Mouse (Mus musculus) liver, embryonic 16.5 days (tissue): ENCODE measurements around the gene Ssrp1. TPM values are rescaled to one million over a fixed set of nuclear protein-coding genes. Genes with fewer than 3 reads are reported as not detected.

Experiments
- ATAC-seq: fragments of 200-750 bp; cut with Nextera tagmentation; 2 replicates; pipeline ENCODE4 v1.8.0; 2017; ENCODE audit warnings: low read depth, mild to moderate bottlenecking, moderate number of reproducible peaks, moderate library complexity
- H3K27ac ChIP-seq: fragments of 300-500 bp; sonication (generic); 2 replicates; pipeline ENCODE4 v1.5.1; 2014; ENCODE audit warnings: mild to moderate bottlenecking, low read length
- H3K27me3 ChIP-seq: fragments of 300-500 bp; sonication (generic); 2 replicates; pipeline ENCODE4 v1.6.1; 2014; ENCODE audit warnings: low read depth, low read length, mixed read lengths; ENCODE audit not compliant: control insufficient read depth, insufficient read depth
- H3K36me3 ChIP-seq: fragments of 300-500 bp; sonication (generic); 2 replicates; pipeline ENCODE4 v1.6.1; 2014; ENCODE audit warnings: mild to moderate bottlenecking; ENCODE audit not compliant: control insufficient read depth, insufficient read depth
- H3K4me1 ChIP-seq: fragments of 300-500 bp; sonication (generic); 2 replicates; pipeline ENCODE4 v1.6.1; 2014; ENCODE audit warnings: low read depth, low read length, mixed read lengths; ENCODE audit not compliant: control insufficient read depth
- H3K4me2 ChIP-seq: fragments of 300-500 bp; sonication (generic); 2 replicates; pipeline ENCODE4 v1.6.1; 2014; ENCODE audit warnings: low read depth, low read length, mixed read lengths
- H3K4me3 ChIP-seq: fragments of 300-500 bp; sonication (generic); 2 replicates; pipeline ENCODE4 v1.5.1; 2014; ENCODE audit warnings: low read depth, mild to moderate bottlenecking, low read length
- H3K9ac ChIP-seq: fragments of 300-500 bp; sonication (generic); 2 replicates; pipeline ENCODE4 v1.6.1; 2014; ENCODE audit warnings: low read depth, low read length
- H3K9me3 ChIP-seq: fragments of 300-500 bp; sonication (generic); replicated peaks from 2 replicates; pipeline ENCODE4 v1.6.1; 2016; ENCODE audit warnings: low read length; ENCODE audit not compliant: control insufficient read depth
- WGBS: fragments of 180-500 bp; shearing (Covaris S2); extraction: QIAGEN DNeasy Blood & Tissue Kit; methylation state at CpG from one replicate; pipeline ENCODE4 v1.1.7; 2014; ENCODE audit not compliant: insufficient replicate concordance; 5-methylcytosine and 5-hydroxymethylcytosine counted together
- polyA plus RNA-seq: library from polyadenylated mRNA; unstranded; fragments of >200 nt; fragmentation: Nextera tagmentation; extraction: Ambion mirVana; gene quantifications from 2 replicates; pipeline ENCODE4 v1.2.1, GENCODE M21; 2015

Ssrp1 gene
- polyA plus RNA-seq, 1 experiment from 2014 or later, result 127 TPM

GRCm38 (mm10) chr2:85073751-85074150, 36.7 kb downstream of the Ssrp1 start:
- Histone ChIP-seq H3K4me3 (no peak overlapping the region), H3K27me3 (no peaks in the 10 kb centered on the region), H3K9me3 (no peaks in the 10 kb centered on the region), H3K27ac (no peak overlapping the region), H3K36me3 (0 out of 2 replicates have a peak, but pooled peaks cover 2% of the 10 kb centered on the region), H3K4me2 (no peak overlapping the region), H3K4me1 (no peaks in the 10 kb centered on the region; the same call in none of the 2 replicates), H3K9ac (no peak overlapping the region)
- no peak for ATAC-seq
- 58% methylated on average over 5 of the region's 5 CpGs for WGBS

- Histone ChIP-seq H3K4me2 (no peak overlapping the region), H3K9me3 (no peaks in the 10 kb centered on the region), H3K9ac (no peak overlapping the region), H3K4me3 (no peak overlapping the region), H3K4me1 (peaks cover 2% of the 10 kb centered on the region; the same call in 1 of the 2 replicates), H3K27ac (no peak overlapping the region), H3K36me3 (no peaks in the 10 kb centered on the region), H3K27me3 (no peaks in the 10 kb centered on the region)
- ATAC-seq, result 0 out of 2 replicates have a peak, but pooled peaks have one; percentile 11
- 56% methylated on average over 11 of the region's 11 CpGs for WGBS
Observed at GRCm38 (mm10) chr2:85088716-85089646, 51.9 kb downstream of the Ssrp1 start.

GRCm38 (mm10) chr2:85091325-85091724, 54.3 kb downstream of the Ssrp1 start:
- Histone ChIP-seq H3K4me3 (no peak overlapping the region), H3K4me1 (peaks cover 2% of the 10 kb centered on the region), H3K36me3 (no peaks in the 10 kb centered on the region), H3K9me3 (no peaks in the 10 kb centered on the region), H3K27ac (no peak overlapping the region), H3K27me3 (no peaks in the 10 kb centered on the region), H3K4me2 (no peak overlapping the region), H3K9ac (no peak overlapping the region)
- no peak for ATAC-seq
- 74% methylated on average over 4 of the region's 4 CpGs for WGBS

- Histone ChIP-seq H3K4me2 (no peak overlapping the region), H3K9ac (no peak overlapping the region), H3K4me1 (peaks cover 2% of the 10 kb centered on the region), H3K36me3 (no peaks in the 10 kb centered on the region), H3K27me3 (no peaks in the 10 kb centered on the region), H3K27ac (peak overlapping the region; percentile 28; the same call in 1 of the 2 replicates), H3K9me3 (no peaks in the 10 kb centered on the region), H3K4me3 (no peak overlapping the region)
- ATAC-seq, result peak; percentile 72
- WGBS, result 63% methylated on average over 1 of the region's 1 CpGs
Observed at GRCm38 (mm10) chr2:85093376-85093775, 56.3 kb downstream of the Ssrp1 start.

GRCm38 (mm10) chr2:85095906-85096305, 58.9 kb downstream of the Ssrp1 start:
- peak; percentile 64 for ATAC-seq
- no peaks in the 10 kb centered on the region for H3K9me3 ChIP-seq
- H3K9ac ChIP-seq, result no peak overlapping the region
- H3K27ac ChIP-seq, result peak overlapping the region; percentile 69
- peaks cover 2% of the 10 kb centered on the region for H3K4me1 ChIP-seq
- H3K4me3 ChIP-seq, result no peak overlapping the region
- no peaks in the 10 kb centered on the region for H3K27me3 ChIP-seq
- H3K36me3 ChIP-seq, result no peaks in the 10 kb centered on the region
- no peak overlapping the region for H3K4me2 ChIP-seq
- WGBS, result 50% methylated on average over 5 of the region's 5 CpGs

Other genes with a start within 250 kb of the Ssrp1 start
- gene Ube2l6, start 238.4 kb upstream of the Ssrp1 start, polyA plus RNA-seq, result 486 and 542 TPM in 2 replicates
- gene Smtnl1, start 214.6 kb upstream of the Ssrp1 start, polyA plus RNA-seq, result 0.47 and 0.50 TPM in 2 replicates
- 27.3 and 29.8 TPM in 2 replicates for gene Timm10, start 210.2 kb upstream of the Ssrp1 start, polyA plus RNA-seq
- gene Slc43a1, start 198.4 kb upstream of the Ssrp1 start, polyA plus RNA-seq, result 185 and 205 TPM in 2 replicates
- not detected in 2 replicates for gene Rtn4rl2, start 150.5 kb upstream of the Ssrp1 start, polyA plus RNA-seq
- 100 and 103 TPM in 2 replicates for gene Slc43a3, start 100.7 kb upstream of the Ssrp1 start, polyA plus RNA-seq
- gene Prg2, start 56.8 kb upstream of the Ssrp1 start, polyA plus RNA-seq, result 71.0 and 84.0 TPM in 2 replicates
- gene Prg3, start 49.0 kb upstream of the Ssrp1 start, polyA plus RNA-seq, result 5.0 and 5.6 TPM in 2 replicates
- 0.46 and 0.55 TPM in 2 replicates for gene P2rx3, start 228 bp downstream of the Ssrp1 start, polyA plus RNA-seq
- gene Tnks1bp1, start 10.8 kb downstream of the Ssrp1 start, polyA plus RNA-seq, result 5.4 and 6.4 TPM in 2 replicates
- gene Aplnr, start 99.0 kb downstream of the Ssrp1 start, polyA plus RNA-seq, result 1.7 and 2.7 TPM in 2 replicates
- 0.07 and 0.09 TPM in 2 replicates for gene Lrrc55, start 160.0 kb downstream of the Ssrp1 start, polyA plus RNA-seq